Mouse (Mus musculus) ES-E14 (cell line): ENCODE measurements around the gene Adora1.

ENCODE experiments used
- CHD2 ChIP-seq: IDR thresholded peaks from 2 replicates; pipeline ENCODE4 v1.6.1; 2014; ENCODE audit warnings: mild to moderate bottlenecking, low read depth, low read length, inconsistent platforms
- HCFC1 ChIP-seq: IDR thresholded peaks from 2 replicates; pipeline ENCODE4 v1.6.1; 2012; ENCODE audit warnings: low read length, inconsistent platforms, borderline replicate concordance; ENCODE audit not compliant: insufficient read depth
- MAFK ChIP-seq: IDR thresholded peaks from 2 replicates; pipeline ENCODE4 v1.6.1; 2014; ENCODE audit warnings: mild to moderate bottlenecking, low read depth, low read length, inconsistent platforms; ENCODE audit not compliant: insufficient read depth
- ZC3H11A ChIP-seq: IDR thresholded peaks from 2 replicates; pipeline ENCODE4 v1.6.1; 2012; ENCODE audit warnings: low read depth, mild to moderate bottlenecking, inconsistent platforms, low read length, borderline replicate concordance
- ZNF384 ChIP-seq: IDR thresholded peaks from 2 replicates; pipeline ENCODE4 v1.6.1; 2012; ENCODE audit warnings: low read depth, low read length, inconsistent platforms

- TF ChIP-seq HCFC1 (no peak), CHD2 (no peak), ZNF384 (no peak), ZC3H11A (no peak), MAFK (no peak)
Measured at GRCm38 (mm10) chr1:134242286-134242685, 7.1 kb upstream of the Adora1 start.
